Mouse (Mus musculus) ovary, adult 10 weeks (tissue): ENCODE measurements around the gene Spem1. TPM values are rescaled to one million over a fixed set of nuclear protein-coding genes. Genes with fewer than 3 reads are reported as not detected.

Experiments
- polyA plus RNA-seq: library from polyadenylated mRNA; stranded (reverse); fragments of 350-450 nt; fragmentation: Illumina TruSeq; extraction: RNeasy Lipid Tissue Mini Kit (QIAGEN cat#74804); gene quantifications from one replicate; pipeline ENCODE4 v1.2.3, GENCODE M21; 2014

The Spem1 gene
- polyA plus RNA-seq = not detected

GRCm38 (mm10) chr11:69822080-69822479 is at the start of gene Spem1:
Spem1 (minus strand) TSS chr11:69822180.

GRCm38 (mm10) chr11:69858113-69858998 is 36.4 kb upstream of the Spem1 start, which contains the start of gene Tnk1:
Tnk1 (minus strand) TSS chr11:69858730.

GRCm38 (mm10) chr11:69846198-69846680 is 24.3 kb upstream of the Spem1 start, which contains the start of gene Plscr3:
Plscr3 (plus strand) TSS chr11:69846376.

DNA sequence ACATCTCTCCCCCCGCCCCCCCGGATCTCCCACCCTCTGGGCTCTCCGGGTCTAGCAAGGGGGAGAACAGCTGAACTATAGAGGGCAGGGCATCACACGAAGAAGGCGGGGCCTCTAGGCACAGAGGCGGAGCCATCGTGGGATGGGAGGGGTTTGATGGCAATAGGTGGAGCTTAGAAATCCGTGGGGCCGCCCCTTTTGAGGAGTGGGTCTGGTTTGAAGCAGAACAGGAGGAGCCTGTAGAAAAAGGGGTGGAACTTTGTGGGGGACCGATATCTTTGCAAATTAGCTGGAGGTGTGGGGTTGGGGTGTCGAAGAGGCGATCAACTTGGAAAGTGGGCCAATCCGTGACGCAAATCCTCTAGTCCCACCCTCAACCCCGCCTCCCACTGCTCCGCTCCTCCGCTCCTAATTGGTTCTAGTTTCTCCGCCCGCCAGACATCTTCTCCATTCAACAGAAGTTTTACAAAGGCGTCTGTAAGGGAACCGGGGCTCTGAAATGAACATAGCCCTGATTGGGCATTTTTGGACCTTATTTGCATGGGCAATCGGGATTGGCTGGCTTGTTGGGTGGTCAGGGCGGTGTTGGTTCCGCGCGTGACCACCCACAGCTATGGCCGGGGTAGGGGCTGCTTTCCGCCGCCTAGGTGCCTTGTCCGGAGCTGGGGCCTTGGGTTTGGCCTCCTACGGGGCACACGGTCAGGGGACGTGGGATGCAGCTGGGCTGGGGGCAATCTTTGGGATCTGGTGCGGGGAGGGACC is 16.2 kb upstream of the Spem1 start, which contains the start of gene Tmem256:
TSS of gene Tmem256 (plus strand) at position 563 of the 762 bp plus-strand sequence.

GRCm38 (mm10) chr11:69837604-69837951 is 15.6 kb upstream of the Spem1 start, which contains the start of gene Nlgn2:
Nlgn2 (minus strand) TSS chr11:69837784.

GRCm38 (mm10) chr11:69818365-69818764 is 3.6 kb downstream of the Spem1 start, which contains the start of gene Spem2:
Spem2 (minus strand) TSS chr11:69818465.

GRCm38 (mm10) chr11:69815155-69815554 is 6.8 kb downstream of the Spem1 start, which contains the start of gene Gm39566:
Gm39566 (minus strand) TSS chr11:69815298.

DNA sequence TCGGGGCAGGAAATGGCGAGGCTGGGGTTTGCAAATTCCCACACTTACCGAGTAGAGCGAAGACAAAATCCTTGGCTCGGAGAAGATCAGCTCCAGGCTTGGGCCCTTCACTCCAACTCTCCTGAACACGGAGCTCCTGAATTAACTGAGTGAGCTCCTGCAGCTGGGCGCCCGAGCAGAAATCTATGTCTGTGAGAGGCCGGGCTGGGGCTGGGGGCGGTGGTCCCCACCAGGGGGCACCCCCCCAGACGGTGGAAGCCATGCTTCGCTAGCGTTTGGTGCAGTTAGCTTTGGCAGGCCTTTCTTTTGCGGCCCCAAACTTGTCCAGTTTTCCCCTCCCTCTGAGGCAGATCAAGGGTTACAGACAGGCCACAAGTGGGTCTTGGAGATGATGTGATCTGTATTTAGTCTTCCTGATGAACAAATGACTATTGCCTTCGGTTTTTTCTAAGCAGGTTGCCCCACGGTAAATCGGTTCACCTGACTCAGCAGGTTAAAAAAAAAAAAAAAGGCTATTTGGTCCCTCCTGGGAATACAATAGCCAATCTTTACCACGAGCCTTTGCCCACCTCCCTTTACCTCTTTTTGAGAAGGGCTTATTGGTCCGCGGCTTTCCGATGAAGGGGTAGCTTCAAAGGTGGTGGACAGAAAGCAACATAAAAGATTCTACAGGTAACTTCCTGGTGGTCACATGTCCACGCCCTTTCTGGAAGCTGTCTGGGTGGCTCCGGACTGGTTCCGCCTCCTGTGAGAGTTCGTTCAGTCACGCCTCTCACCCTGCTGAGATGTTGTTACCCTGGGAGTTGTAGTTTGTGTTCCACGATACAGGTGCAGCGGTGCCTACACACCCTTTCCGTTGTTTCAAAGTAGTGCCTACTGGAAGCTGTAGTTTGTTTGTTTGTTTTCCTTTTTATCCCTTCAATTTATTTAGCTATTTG is 16.7 kb downstream of the Spem1 start, which contains the start of gene Tmem102:
TSS of gene Tmem102 (minus strand) at position 653 of the 938 bp plus-strand sequence.

DNA sequence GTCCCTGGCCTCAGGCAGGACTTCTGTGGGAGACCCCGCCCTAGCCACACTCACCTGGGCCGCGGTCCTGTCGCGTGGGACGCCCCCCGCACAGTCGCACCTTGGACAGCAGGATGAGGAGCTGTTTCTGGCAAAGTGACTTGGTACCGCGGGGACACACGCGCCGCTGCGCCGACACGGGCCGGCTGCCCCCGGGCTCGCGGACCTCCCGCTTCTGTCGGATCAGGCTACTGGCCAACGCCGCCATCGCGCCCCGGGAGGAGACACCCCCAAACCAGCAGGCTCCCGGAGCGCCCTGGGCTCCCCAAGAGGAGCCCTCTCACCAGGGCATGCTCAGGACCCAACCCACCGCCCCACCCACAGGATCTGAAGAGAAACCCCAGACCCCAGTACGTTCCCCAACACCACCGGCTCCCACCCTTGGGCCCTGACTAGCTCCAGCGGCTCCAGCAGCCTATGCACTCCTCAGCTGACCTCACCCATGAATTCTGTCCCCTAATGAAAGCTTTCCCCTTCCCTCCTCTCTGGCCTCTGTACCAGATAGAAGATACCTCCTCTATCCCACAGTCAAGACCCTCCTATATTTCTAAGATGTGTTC is 20.5 kb downstream of the Spem1 start, which contains the start of gene Fgf11:
TSS of gene Fgf11 (minus strand) at position 479 of the 599 bp plus-strand sequence.

DNA sequence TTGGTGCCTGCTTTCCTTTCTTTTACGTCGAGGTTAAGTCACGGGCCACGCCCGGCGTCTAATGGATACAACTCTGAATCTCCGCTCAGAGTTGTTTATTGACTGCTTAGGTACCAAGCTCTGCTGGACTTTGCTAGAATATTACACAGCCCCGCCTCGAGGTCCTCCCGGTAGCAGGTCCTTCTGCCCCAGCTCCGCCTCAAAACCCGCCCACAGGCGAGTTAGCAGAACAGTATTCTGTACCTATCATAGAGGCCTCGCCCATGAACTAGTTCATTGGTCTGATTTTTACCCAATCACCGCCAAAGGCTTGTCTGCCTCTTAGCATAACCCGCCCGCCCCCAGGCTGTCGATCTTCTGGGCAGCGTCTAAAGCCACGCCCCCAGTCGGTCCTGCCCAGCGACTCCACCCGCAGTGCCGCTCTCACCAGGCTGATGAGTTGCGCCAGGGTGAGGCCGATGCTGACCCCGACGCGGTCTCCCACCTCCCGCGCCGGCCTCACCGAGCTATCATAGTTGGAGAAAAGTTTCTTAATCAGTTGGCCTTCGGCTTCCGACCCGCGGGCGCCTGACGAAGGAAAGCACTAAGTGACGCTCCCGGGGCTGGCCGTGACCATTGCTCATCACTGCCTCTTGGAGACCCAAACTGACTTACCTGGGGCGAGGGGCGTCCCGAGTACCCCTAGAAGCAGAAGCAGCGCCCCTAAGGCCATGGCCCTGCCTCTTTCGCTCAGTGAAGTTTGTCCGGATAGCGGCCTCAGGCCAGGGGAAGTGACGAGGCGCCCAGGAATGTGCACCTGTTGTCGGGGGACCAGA is 26.6 kb downstream of the Spem1 start, which contains the start of gene Chrnb1:
TSS of gene Chrnb1 (minus strand) at position 776 of the 815 bp plus-strand sequence.

Other genes starting within 250 kb of the Spem1 start
- 1.1 TPM for gene Wrap53, start 241.9 kb downstream of the Spem1 start, polyA plus RNA-seq
- 9.2 TPM for gene Trp53, start 241.8 kb downstream of the Spem1 start, polyA plus RNA-seq
- 165 TPM for gene Atp1b2, start 216.2 kb downstream of the Spem1 start, polyA plus RNA-seq
- gene Shbg, start 204.3 kb downstream of the Spem1 start, polyA plus RNA-seq = 0.66 TPM
- gene Sat2, start 200.2 kb downstream of the Spem1 start, polyA plus RNA-seq = 4.7 TPM
- 11.1 TPM for gene Fxr2, start 189.2 kb downstream of the Spem1 start, polyA plus RNA-seq
- not detected for gene Sox15, start 166.9 kb downstream of the Spem1 start, polyA plus RNA-seq
- gene Mpdu1, start 159.5 kb downstream of the Spem1 start, polyA plus RNA-seq = 13.0 TPM
- gene Cd68, start 156.0 kb downstream of the Spem1 start, polyA plus RNA-seq = 9.4 TPM
- gene Eif4a1, start 149.8 kb downstream of the Spem1 start, polyA plus RNA-seq = 723 TPM
- 55.2 TPM for gene Senp3, start 140.1 kb downstream of the Spem1 start, polyA plus RNA-seq
- gene Tnfsf13, start 136.4 kb downstream of the Spem1 start, polyA plus RNA-seq = 10.7 TPM
- 4.0 TPM for gene Tnfsf12, start 126.3 kb downstream of the Spem1 start, polyA plus RNA-seq
- 2.3 TPM for gene Tnfsfm13, start 126.1 kb downstream of the Spem1 start, polyA plus RNA-seq
- gene Polr2a, start 63.5 kb downstream of the Spem1 start, polyA plus RNA-seq = 38.0 TPM
- gene Slc35g3, start 60.2 kb downstream of the Spem1 start, polyA plus RNA-seq = 0.48 TPM
- gene Zbtb4, start 56.3 kb downstream of the Spem1 start, polyA plus RNA-seq = 26.4 TPM
- gene Chrnb1, start 26.2 kb downstream of the Spem1 start, polyA plus RNA-seq = 3.4 TPM
- gene Fgf11, start 20.3 kb downstream of the Spem1 start, polyA plus RNA-seq = 7.0 TPM
- gene Tmem102, start 16.6 kb downstream of the Spem1 start, polyA plus RNA-seq = 1.2 TPM
- not detected for gene Gm39566, start 6.9 kb downstream of the Spem1 start, polyA plus RNA-seq
- gene Spem2, start 3.7 kb downstream of the Spem1 start, polyA plus RNA-seq = not detected
- 1.4 TPM for gene Nlgn2, start 15.6 kb upstream of the Spem1 start, polyA plus RNA-seq
- gene Tmem256, start 16.3 kb upstream of the Spem1 start, polyA plus RNA-seq = 16.6 TPM
- 1.2 TPM for gene Plscr3, start 24.2 kb upstream of the Spem1 start, polyA plus RNA-seq
- 0.26 TPM for gene Tnk1, start 36.5 kb upstream of the Spem1 start, polyA plus RNA-seq
- gene Tmem95, start 55.8 kb upstream of the Spem1 start, polyA plus RNA-seq = not detected
- 2.4 TPM for gene Kctd11, start 59.2 kb upstream of the Spem1 start, polyA plus RNA-seq
- not detected for gene Acap1, start 73.4 kb upstream of the Spem1 start, polyA plus RNA-seq
- 2.4 TPM for gene 2810408A11Rik, start 78.8 kb upstream of the Spem1 start, polyA plus RNA-seq
- gene Neurl4, start 78.9 kb upstream of the Spem1 start, polyA plus RNA-seq = 4.1 TPM
- 21.7 TPM for gene Gps2, start 91.7 kb upstream of the Spem1 start, polyA plus RNA-seq
- 199 TPM for gene Eif5a, start 99.8 kb upstream of the Spem1 start, polyA plus RNA-seq
- 6.4 TPM for gene Ybx2, start 113.6 kb upstream of the Spem1 start, polyA plus RNA-seq
- 0.63 TPM for gene Slc2a4, start 126.0 kb upstream of the Spem1 start, polyA plus RNA-seq
- 2.6 TPM for gene Cldn7, start 142.6 kb upstream of the Spem1 start, polyA plus RNA-seq
- 63.2 TPM for gene Ctdnep1, start 159.0 kb upstream of the Spem1 start, polyA plus RNA-seq
- gene Elp5, start 160.3 kb upstream of the Spem1 start, polyA plus RNA-seq = 5.8 TPM
- gene Gabarap, start 169.0 kb upstream of the Spem1 start, polyA plus RNA-seq = 449 TPM
- 24.2 TPM for gene Phf23, start 173.6 kb upstream of the Spem1 start, polyA plus RNA-seq
- gene Dvl2, start 178.4 kb upstream of the Spem1 start, polyA plus RNA-seq = 1.8 TPM
- 5.8 TPM for gene Acadvl, start 193.2 kb upstream of the Spem1 start, polyA plus RNA-seq
- 1.7 TPM for gene Dlg4, start 194.8 kb upstream of the Spem1 start, polyA plus RNA-seq
- not detected for gene Asgr1, start 231.9 kb upstream of the Spem1 start, polyA plus RNA-seq